ENCODE assay signal across 9 mouse cellular contexts in the genomic region with DNA sequence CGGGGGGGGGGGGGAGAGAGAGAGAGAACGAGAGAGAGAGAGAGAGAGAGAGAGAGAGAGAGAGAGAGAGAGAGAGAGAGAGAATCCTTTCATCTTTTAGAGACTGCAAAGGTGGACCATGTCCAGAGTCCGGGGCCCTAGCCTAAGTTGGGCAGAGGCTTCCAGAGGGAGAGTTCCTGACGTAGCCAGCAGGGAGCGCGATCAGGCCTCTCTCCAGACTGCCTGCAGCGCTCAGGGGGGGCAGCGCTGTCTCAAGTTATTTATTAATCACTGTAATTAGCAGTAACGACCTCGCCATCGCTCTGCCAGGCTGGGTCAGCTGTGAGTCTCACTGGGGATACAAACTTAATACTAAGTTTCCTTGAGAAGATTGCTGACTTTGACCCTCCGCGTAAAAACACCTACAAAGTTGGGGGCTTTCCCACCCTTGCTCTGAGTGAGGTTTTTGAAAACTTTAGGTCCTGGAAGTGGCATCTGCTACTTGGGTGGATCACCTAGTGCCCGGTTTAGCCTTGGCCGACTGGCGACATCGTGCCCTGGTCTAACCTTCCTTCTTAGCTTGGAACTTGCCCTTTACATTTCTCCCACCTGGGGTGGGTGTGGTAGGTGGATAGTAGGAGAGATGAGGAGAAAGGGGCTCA. TPM values are rescaled to one million over a fixed set of nuclear protein-coding genes. Genes with fewer than 3 reads are reported as not detected.
DNase-seq lines count a peak whose midpoint lies in the region; ATAC-seq and TF ChIP-seq lines count a peak whose summit lies in the region.
"Had no signal": no experiment of that assay in that cellular context is flagged by ENCODE, and none has a peak within 500 bp of the region (broad histone marks: within the 10 kb centered on the region; RNA-seq: fewer than 3 reads in every experiment).

No protein-coding gene starts in this region.

- 2% methylated on average over 15 of the region's 17 CpGs for WGBS in hindbrain, embryonic 12.5 days
- WGBS in limb, embryonic 11.5 days: 1% methylated on average over 15 of the region's 17 CpGs
- WGBS in midbrain, embryonic 11.5 days: 2% methylated on average over 16 of the region's 17 CpGs

- H3K9ac ChIP-seq in hindbrain, embryonic 12.5 days: peak overlapping the region; percentile 54; the same call in 1 of the 2 replicates
- no peak overlapping the region for H3K9ac ChIP-seq in limb, embryonic 11.5 days (ENCODE audit: low read length)
- no peak overlapping the region for H3K9ac ChIP-seq in midbrain, embryonic 11.5 days (ENCODE audit: low read length)
- H3K9ac ChIP-seq: liver, embryonic 15.5 days had no signal

- ATAC-seq in hindbrain, embryonic 12.5 days (ENCODE audit: low FRiP score): peak; percentile 26; the same call in 1 of the 2 replicates
- ATAC-seq in limb, embryonic 11.5 days (ENCODE audit: insufficient number of reproducible peaks, low FRiP score, low TSS enrichment, low read depth): no peak
- ATAC-seq in midbrain, embryonic 11.5 days (ENCODE audit: low FRiP score): peak; percentile 33

- H3K36me3 ChIP-seq in testis, adult 2 months (ENCODE audit: control insufficient read depth, insufficient read depth, low read length): no peaks in the 10 kb centered on the region
- no peaks in the 10 kb centered on the region for H3K36me3 ChIP-seq in hindbrain, embryonic 12.5 days
- no peaks in the 10 kb centered on the region for H3K36me3 ChIP-seq in limb, embryonic 11.5 days (ENCODE audit: control insufficient read depth, insufficient read depth, low read length)
- H3K36me3 ChIP-seq in midbrain, embryonic 11.5 days (ENCODE audit: control insufficient read depth, insufficient read depth, low read length): no peaks in the 10 kb centered on the region
- H3K36me3 ChIP-seq: liver, embryonic 15.5 days had no signal

- H3K27me3 ChIP-seq in testis, adult 2 months (ENCODE audit: control insufficient read depth, insufficient read depth, low read length): no peaks in the 10 kb centered on the region; the same call in 1 of the 2 replicates
- H3K27me3 ChIP-seq in hindbrain, embryonic 12.5 days: peaks cover 87% of the 10 kb centered on the region
- H3K27me3 ChIP-seq in limb, embryonic 11.5 days (ENCODE audit: control insufficient read depth, insufficient read depth, low read length): peaks cover 84% of the 10 kb centered on the region
- H3K27me3 ChIP-seq in midbrain, embryonic 11.5 days (ENCODE audit: control insufficient read depth, insufficient read depth, low read length): peaks cover 76% of the 10 kb centered on the region

- no peak overlapping the region for H3K27ac ChIP-seq in testis, adult 2 months (ENCODE audit: control insufficient read depth, insufficient read depth, low read depth, low read length)
- H3K27ac ChIP-seq in hindbrain, embryonic 12.5 days: peak overlapping the region; percentile 67
- no peak overlapping the region for H3K27ac ChIP-seq in limb, embryonic 11.5 days (replicated peaks; ENCODE audit: low read depth, low read length)
- H3K27ac ChIP-seq in midbrain, embryonic 11.5 days (ENCODE audit: low read depth, low read length): peak overlapping the region; percentile 11; the same call in 1 of the 2 replicates
- H3K27ac ChIP-seq: liver, embryonic 15.5 days had no signal

- no peaks in the 10 kb centered on the region for H3K9me3 ChIP-seq in hindbrain, embryonic 12.5 days (replicated peaks)
- H3K9me3 ChIP-seq in limb, embryonic 11.5 days (ENCODE audit: control insufficient read depth, low read length): no peaks in the 10 kb centered on the region
- H3K9me3 ChIP-seq in midbrain, embryonic 11.5 days (ENCODE audit: control insufficient read depth, low read length): no peaks in the 10 kb centered on the region
- H3K9me3 ChIP-seq: liver, embryonic 15.5 days had no signal

- DNase-seq in testis, postnatal 14 days (ENCODE audit: low spot score): no peak
- peak; percentile 51 for DNase-seq in embryo, embryonic 9.5 days (ENCODE audit: extremely low spot score)
- peak; percentile 53 for DNase-seq in limb, embryonic 11.5 days (ENCODE audit: low spot score)
- DNase-seq in midbrain, embryonic 11.5 days (ENCODE audit: low spot score, missing footprints): peak; percentile 94
- no peak for DNase-seq in spleen, postnatal 4 days (ENCODE audit: low spot score in 2 of 2)
- DNase-seq in c-Kit-positive CD71-positive TER-119-positive erythroid progenitor cells, embryonic 14.5 days (ENCODE audit: low spot score): no peak

- 0 out of 2 replicates have a peak, but pooled peaks have one; percentile 17 for TF ChIP-seq CTCF in testis, adult 2 months (IDR thresholded peaks at IDR 0.05; ENCODE audit: control insufficient read depth, insufficient read depth, insufficient replicate concordance, low read depth, low read length)

- no peak overlapping the region for H3K4me3 ChIP-seq in testis, adult 2 months (ENCODE audit: control insufficient read depth, low read depth, low read length)
- peak overlapping the region; percentile 41 for H3K4me3 ChIP-seq in hindbrain, embryonic 12.5 days
- H3K4me3 ChIP-seq in limb, embryonic 11.5 days (ENCODE audit: low read depth, low read length): peak overlapping the region; percentile 25; the same call in 1 of the 2 replicates
- H3K4me3 ChIP-seq in midbrain, embryonic 11.5 days (ENCODE audit: low read depth, low read length): peak overlapping the region; percentile 25
- H3K4me3 ChIP-seq: liver, embryonic 15.5 days had no signal

- peak overlapping the region; percentile 62 for H3K4me2 ChIP-seq in hindbrain, embryonic 12.5 days (replicated peaks)
- H3K4me2 ChIP-seq in limb, embryonic 11.5 days (ENCODE audit: low read depth, severe bottlenecking): no peak overlapping the region
- peak overlapping the region; percentile 35 for H3K4me2 ChIP-seq in midbrain, embryonic 11.5 days
- H3K4me2 ChIP-seq: liver, embryonic 15.5 days had no signal

- peaks cover 13% of the 10 kb centered on the region for H3K4me1 ChIP-seq in testis, adult 2 months (ENCODE audit: control insufficient read depth, insufficient read depth, low read length)
- H3K4me1 ChIP-seq in hindbrain, embryonic 12.5 days: peaks cover 23% of the 10 kb centered on the region
- peaks cover 6% of the 10 kb centered on the region for H3K4me1 ChIP-seq in limb, embryonic 11.5 days (ENCODE audit: control insufficient read depth, insufficient read depth, low read length)
- peaks cover 8% of the 10 kb centered on the region; the same call in 1 of the 2 replicates for H3K4me1 ChIP-seq in midbrain, embryonic 11.5 days (ENCODE audit: control insufficient read depth, insufficient read depth, low read length)
- H3K4me1 ChIP-seq: liver, embryonic 15.5 days had no signal

- no peak for TF ChIP-seq POLR2A in testis, adult 2 months (IDR thresholded peaks at IDR 0.05; ENCODE audit: control insufficient read depth, low read depth, low read length)

RNA-seq across cellular contexts. Expression of gene Robo3, which starts 0.9 kb away (rescaled TPM):
- 1.0 and 1.4 TPM in 2 replicates for polyA plus RNA-seq in testis, adult 2 months (2012; rRNA removed)
- polyA plus RNA-seq in hindbrain, embryonic 12.5 days (2016; fragmentation: Nextera tagmentation; extraction: Ambion mirVana): 155 and 187 TPM in 2 replicates
- polyA plus RNA-seq in limb, embryonic 11.5 days (2014; fragmentation: Nextera tagmentation; extraction: Ambion mirVana): 0.16 and 0.33 TPM in 2 replicates
- 40.1 and 43.9 TPM in 2 replicates for polyA plus RNA-seq in midbrain, embryonic 11.5 days (2014; fragmentation: Nextera tagmentation; extraction: Ambion mirVana)

RNA-seq across cellular contexts. Expression of gene Robo4, which starts 30.4 kb away (rescaled TPM):
- polyA plus RNA-seq in testis, adult 2 months (2012; rRNA removed): 1.0 and 1.2 TPM in 2 replicates
- polyA plus RNA-seq in hindbrain, embryonic 12.5 days (2016; fragmentation: Nextera tagmentation; extraction: Ambion mirVana): 8.0 and 12.0 TPM in 2 replicates
- 6.6 and 9.0 TPM in 2 replicates for polyA plus RNA-seq in limb, embryonic 11.5 days (2014; fragmentation: Nextera tagmentation; extraction: Ambion mirVana)
- 5.1 and 5.3 TPM in 2 replicates for polyA plus RNA-seq in midbrain, embryonic 11.5 days (2014; fragmentation: Nextera tagmentation; extraction: Ambion mirVana)

RNA-seq across cellular contexts. Expression of gene Msantd2, which starts 57.0 kb away (rescaled TPM):
- polyA plus RNA-seq in testis, adult 2 months (2012; rRNA removed): 10.5 and 16.6 TPM in 2 replicates
- polyA plus RNA-seq in hindbrain, embryonic 12.5 days (2016; fragmentation: Nextera tagmentation; extraction: Ambion mirVana): 50.7 TPM in 2 replicates
- 34.1 and 35.6 TPM in 2 replicates for polyA plus RNA-seq in limb, embryonic 11.5 days (2014; fragmentation: Nextera tagmentation; extraction: Ambion mirVana)
- polyA plus RNA-seq in midbrain, embryonic 11.5 days (2014; fragmentation: Nextera tagmentation; extraction: Ambion mirVana): 35.8 and 36.4 TPM in 2 replicates

Comparison
In these comparisons a context has a peak if more than half of its experiments do, and no peak if none do; other contexts are left out.
1. H3K27ac ChIP-seq: peak in hindbrain, embryonic 12.5 days (single experiment) and midbrain, embryonic 11.5 days (single experiment); none in testis, adult 2 months (single experiment) and limb, embryonic 11.5 days (single experiment).
2. DNase-seq: peak in embryo, embryonic 9.5 days (single experiment), limb, embryonic 11.5 days (single experiment) and midbrain, embryonic 11.5 days (single experiment); none in testis, postnatal 14 days (single experiment), spleen, postnatal 4 days (0 of 2) and c-Kit-positive CD71-positive TER-119-positive erythroid progenitor cells, embryonic 14.5 days (single experiment).
3. RNA of gene Robo3, which starts 0.9 kb away (polyA plus RNA-seq): 155 to 187 TPM in hindbrain, embryonic 12.5 days and 40.1 to 43.9 TPM in midbrain, embryonic 11.5 days; 1.0 to 1.4 TPM in testis, adult 2 months and 0.16 to 0.33 TPM in limb, embryonic 11.5 days; every median in the first group is over 10 times any median in the second.